Mouse (Mus musculus) CH12.LX (cell line): ENCODE results near the gene Supt7l.

ENCODE experiments used
- CTCF ChIP-seq, 2 experiments: IDR thresholded peaks in 1 of 2; conservative IDR thresholded peaks in 1 of 2; 2 replicates each; pipeline ENCODE4 v1.5.1; 2011 to 2012; ENCODE audit warnings: low read depth in 2 of 2, low read length in 2 of 2, improper control_type of control experiment in 1 of 2, inconsistent platforms in 1 of 2, mild to moderate bottlenecking in 1 of 2, moderate library complexity in 1 of 2
- ELF1 ChIP-seq: IDR thresholded peaks from 2 replicates; pipeline ENCODE4 v1.6.1; 2014; ENCODE audit warnings: low read depth, mild to moderate bottlenecking, inconsistent platforms, low read length, improper control_type of control experiment
- EP300 ChIP-seq: IDR thresholded peaks from 2 replicates; pipeline ENCODE4 v1.6.1; 2011; ENCODE audit warnings: low read length, improper control_type of control experiment

GRCm38 (mm10) chr5:31494513-31495297 is 32.9 kb downstream of the Supt7l start, which contains the start of gene Gpn1:
- no peak; the same call in 1 of the 2 replicates for TF ChIP-seq ELF1
- no peak for TF ChIP-seq CTCF (conservative IDR thresholded peaks at IDR 0.05 in 1 of 2, IDR thresholded peaks at IDR 0.05 in 1 of 2; ENCODE audit: low read depth in 2 of 2, low read length in 2 of 2)
- TF ChIP-seq EP300 = no peak
